Mouse (Mus musculus) embryonic facial prominence, embryonic 10.5 days (tissue): ENCODE measurements around the gene Fgfr2. TPM values are rescaled to one million over a fixed set of nuclear protein-coding genes. Genes with fewer than 3 reads are reported as not detected.

ENCODE experiments used
- DNase-seq: peaks from one replicate; pipeline ENCODE4 v3.0.0-alpha.2; 2017; ENCODE audit warnings: low spot score
- H3K27ac ChIP-seq: fragments of 300-500 bp; sonication (generic); replicated peaks from 2 replicates; pipeline ENCODE4 v1.5.1; 2016; ENCODE audit warnings: mild to moderate bottlenecking
- H3K27me3 ChIP-seq: fragments of 300-500 bp; sonication (generic); replicated peaks from 2 replicates; pipeline ENCODE4 v1.6.1; 2016; ENCODE audit warnings: low read depth, mild to moderate bottlenecking; ENCODE audit not compliant: poor library complexity, severe bottlenecking
- H3K36me3 ChIP-seq: fragments of 300-500 bp; sonication (generic); replicated peaks from 2 replicates; pipeline ENCODE4 v1.6.1; 2016; ENCODE audit warnings: mild to moderate bottlenecking, moderate library complexity
- H3K4me1 ChIP-seq: fragments of 300-500 bp; sonication (generic); 2 replicates; pipeline ENCODE4 v1.6.1; 2016
- H3K4me3 ChIP-seq: fragments of 300-500 bp; sonication (generic); 2 replicates; pipeline ENCODE4 v1.5.1; 2016; ENCODE audit warnings: mild to moderate bottlenecking, moderate library complexity
- H3K9me3 ChIP-seq: fragments of 300-500 bp; sonication (generic); 2 replicates; pipeline ENCODE4 v1.6.1; 2016; ENCODE audit warnings: mild to moderate bottlenecking
- WGBS: fragments of 180-500 bp; shearing (Covaris S2); methylation state at CpG from one replicate; pipeline ENCODE4 v1.1.7; 2016; 5-methylcytosine and 5-hydroxymethylcytosine counted together
- polyA plus RNA-seq: library from polyadenylated mRNA; unstranded; fragments of >200 nt; fragmentation: Nextera tagmentation; extraction: Ambion mirVana; gene quantifications from 2 replicates; pipeline ENCODE4 v1.2.1, GENCODE M21; 2016

The Fgfr2 gene
- polyA plus RNA-seq, 1 experiment from 2014 or later: 74.3 TPM

DNA sequence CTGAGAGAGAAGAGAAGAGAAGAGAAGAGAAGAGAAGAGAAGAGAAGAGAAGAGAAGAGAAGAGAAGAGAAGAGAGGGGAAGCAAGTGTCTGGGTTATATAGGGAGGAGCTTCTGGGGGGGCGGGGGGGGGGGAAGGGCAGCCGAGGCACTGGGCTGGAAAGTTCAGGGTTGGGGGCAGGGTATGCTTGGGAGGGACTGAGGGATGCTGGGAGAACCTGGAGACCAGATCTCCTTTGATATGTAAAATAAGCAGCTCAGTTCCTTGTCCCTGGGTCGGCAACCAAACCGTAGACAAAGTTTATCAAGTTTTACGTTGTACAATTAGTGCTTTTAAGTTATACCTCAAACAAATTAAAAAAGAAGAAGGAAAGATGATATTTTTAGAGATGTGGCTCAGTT lies 2263.2 kb downstream of the Fgfr2 start:
- no peak overlapping the region for H3K4me3 ChIP-seq
- H3K9me3 ChIP-seq: no peaks in the 10 kb centered on the region
- H3K27ac ChIP-seq: no peak overlapping the region
- no peak for DNase-seq
- peaks cover 45% of the 10 kb centered on the region for H3K27me3 ChIP-seq
- 30% methylated on average over 5 of the region's 5 CpGs for WGBS
- H3K36me3 ChIP-seq: no peaks in the 10 kb centered on the region
- peaks cover 21% of the 10 kb centered on the region for H3K4me1 ChIP-seq

DNA sequence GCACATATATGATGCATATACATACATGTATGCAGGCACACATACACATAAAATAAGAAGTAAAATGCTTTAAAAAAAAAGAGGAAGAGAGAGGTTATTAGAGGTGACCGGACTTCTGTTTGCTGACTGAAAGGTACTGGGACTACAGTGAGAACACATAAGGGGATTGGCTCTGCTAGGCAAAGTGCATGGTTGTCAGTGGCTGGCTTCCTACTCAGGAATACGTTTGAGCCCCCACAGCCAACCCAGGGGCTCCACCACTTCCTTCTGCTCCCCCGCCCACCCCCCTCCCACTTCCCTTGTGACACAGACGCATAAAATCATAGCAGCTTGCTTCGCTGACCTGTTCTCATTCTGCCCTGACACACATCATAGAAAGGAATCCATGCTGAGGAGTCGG lies 2265.2 kb downstream of the Fgfr2 start:
- no peak for DNase-seq
- no peaks in the 10 kb centered on the region for H3K36me3 ChIP-seq
- no peak overlapping the region for H3K4me3 ChIP-seq
- H3K27ac ChIP-seq: no peak overlapping the region
- peaks cover 32% of the 10 kb centered on the region for H3K27me3 ChIP-seq
- H3K4me1 ChIP-seq: peaks cover 19% of the 10 kb centered on the region
- WGBS: 80% methylated on average over 6 of the region's 6 CpGs
- H3K9me3 ChIP-seq: no peaks in the 10 kb centered on the region

DNA sequence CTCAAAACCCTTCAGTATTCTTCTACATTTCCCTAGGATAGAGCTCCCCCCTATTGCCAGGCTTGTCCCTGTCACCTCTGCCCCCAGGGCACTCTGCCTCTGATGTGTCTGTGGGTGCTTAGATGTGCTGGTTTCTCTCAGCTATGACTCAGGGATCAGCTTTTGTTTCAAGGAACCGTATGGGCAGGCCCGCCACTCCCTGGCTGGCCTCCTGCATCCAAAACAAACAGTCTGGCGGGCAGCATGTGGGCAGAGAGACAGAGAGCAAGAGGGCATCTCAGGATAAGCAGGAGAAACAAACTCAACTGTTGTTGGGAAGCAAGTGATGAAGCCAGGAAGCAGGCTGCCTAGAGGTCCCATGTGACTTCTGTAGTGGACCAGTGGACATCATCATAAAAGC lies 2267.5 kb downstream of the Fgfr2 start:
- no peak for DNase-seq
- WGBS: 26% methylated on average over 3 of the region's 3 CpGs
- peaks cover 11% of the 10 kb centered on the region for H3K4me1 ChIP-seq

DNA sequence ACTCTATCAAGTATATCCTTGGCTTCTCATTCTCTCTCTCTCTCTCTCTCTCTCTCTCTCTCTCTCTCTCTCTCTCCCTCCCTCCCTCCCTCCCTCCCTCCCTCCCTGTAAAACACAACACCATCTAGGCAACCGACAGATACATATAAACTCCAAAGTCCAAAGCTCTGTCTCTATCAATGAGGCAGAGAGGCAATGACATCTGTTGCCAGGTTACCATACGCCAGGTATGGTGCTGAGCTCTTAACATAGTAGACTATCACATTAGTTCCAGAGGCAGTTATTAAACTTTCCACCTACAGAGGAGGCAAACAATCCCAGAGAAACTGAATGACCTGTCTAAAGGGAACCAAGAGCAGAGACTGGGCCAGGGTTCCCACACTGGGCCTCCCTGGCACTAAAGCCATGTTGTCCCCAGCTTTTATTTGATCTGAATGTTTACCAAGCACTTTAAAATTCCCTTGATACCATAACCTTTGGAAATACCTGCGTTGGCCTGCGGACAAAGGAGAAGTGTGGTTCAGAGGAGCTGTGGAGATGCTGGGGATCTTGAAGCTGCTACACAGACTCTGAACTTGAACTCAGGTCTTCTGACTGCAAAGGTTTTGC lies 2268.4 kb downstream of the Fgfr2 start:
- 82% methylated on average over 4 of the region's 4 CpGs for WGBS
- Histone ChIP-seq H3K9me3 (no peaks in the 10 kb centered on the region), H3K27me3 (peaks cover 6% of the 10 kb centered on the region; the same call in 1 of the 2 replicates), H3K4me3 (no peak overlapping the region), H3K27ac (no peak overlapping the region), H3K4me1 (peaks cover 2% of the 10 kb centered on the region; the same call in 1 of the 2 replicates), H3K36me3 (no peaks in the 10 kb centered on the region)
- DNase-seq: no peak

More for the DNA sequence above, 2267.5 kb downstream of the Fgfr2 start:
- Histone ChIP-seq H3K4me3 (no peak overlapping the region), H3K9me3 (no peaks in the 10 kb centered on the region), H3K27me3 (peaks cover 14% of the 10 kb centered on the region), H3K36me3 (no peaks in the 10 kb centered on the region), H3K27ac (no peak overlapping the region; the same call in 1 of the 2 replicates)

DNA sequence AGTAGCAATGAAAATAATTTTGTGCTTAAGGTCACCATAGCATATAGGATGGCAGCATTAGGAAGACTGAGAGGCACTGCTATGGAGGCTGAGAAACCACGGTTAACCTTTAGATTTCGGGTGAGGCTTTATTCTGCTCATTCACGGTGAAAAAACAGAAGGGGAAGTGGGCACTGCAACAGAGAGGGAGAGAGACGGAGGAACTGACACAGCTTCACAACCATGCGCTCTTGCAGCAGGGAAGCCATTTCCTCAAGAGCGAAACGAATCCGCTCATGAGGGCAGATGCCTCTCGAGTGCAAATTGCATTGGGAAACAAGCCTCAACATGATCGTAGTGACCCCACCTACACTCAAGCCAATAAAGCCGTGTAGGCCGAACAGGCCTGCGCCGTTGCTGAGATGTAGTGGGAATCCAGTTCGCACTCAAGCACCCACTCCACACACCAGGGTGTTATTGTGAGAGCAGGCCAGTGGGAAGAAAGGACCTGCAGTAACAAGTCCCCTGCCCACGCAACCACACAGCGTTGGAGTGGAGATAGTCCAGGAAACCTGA lies 2275.9 kb downstream of the Fgfr2 start:
- Histone ChIP-seq H3K27me3 (no peaks in the 10 kb centered on the region), H3K4me3 (no peak overlapping the region), H3K36me3 (no peaks in the 10 kb centered on the region), H3K9me3 (no peaks in the 10 kb centered on the region), H3K4me1 (0 out of 2 replicates have a peak, but pooled peaks cover 2% of the 10 kb centered on the region), H3K27ac (no peak overlapping the region)
- 85% methylated on average over 17 of the region's 17 CpGs for WGBS
- no peak for DNase-seq

DNA sequence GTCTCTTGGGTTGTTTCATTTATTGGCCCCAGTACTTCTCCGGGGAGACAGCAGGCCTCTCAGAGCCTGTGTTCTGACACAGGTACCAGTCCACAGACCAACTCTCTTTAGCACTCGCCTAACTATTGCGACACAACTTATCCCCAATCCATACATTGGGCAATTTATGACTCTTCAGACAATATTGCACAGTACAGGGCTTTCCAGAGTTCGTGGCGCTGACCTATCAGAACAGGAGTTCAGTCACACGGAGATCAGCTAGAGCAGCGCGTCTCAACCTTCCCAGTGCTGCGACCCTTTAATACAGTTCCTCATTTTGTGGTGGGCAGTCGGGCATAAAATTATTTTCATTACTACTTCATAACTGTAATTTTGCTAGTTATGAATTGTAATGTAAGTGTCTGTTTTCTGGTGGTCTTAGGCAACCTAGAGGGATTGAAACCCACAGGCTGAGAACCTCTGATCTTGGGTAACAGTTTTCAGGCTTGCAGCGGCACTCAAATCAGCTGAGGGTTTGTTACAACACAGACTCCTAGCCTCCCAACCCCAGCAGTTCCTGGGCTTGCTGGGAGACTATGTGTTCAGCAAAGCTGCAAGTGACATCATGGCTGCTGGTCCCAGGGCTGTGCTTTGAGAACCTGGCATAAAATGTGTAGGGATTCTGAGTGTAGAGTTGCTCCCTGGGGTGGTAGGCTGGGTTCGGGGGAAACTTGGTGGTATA lies 2283.6 kb downstream of the Fgfr2 start:
- Histone ChIP-seq H3K4me1 (peaks cover 42% of the 10 kb centered on the region), H3K27ac (no peak overlapping the region)

DNA sequence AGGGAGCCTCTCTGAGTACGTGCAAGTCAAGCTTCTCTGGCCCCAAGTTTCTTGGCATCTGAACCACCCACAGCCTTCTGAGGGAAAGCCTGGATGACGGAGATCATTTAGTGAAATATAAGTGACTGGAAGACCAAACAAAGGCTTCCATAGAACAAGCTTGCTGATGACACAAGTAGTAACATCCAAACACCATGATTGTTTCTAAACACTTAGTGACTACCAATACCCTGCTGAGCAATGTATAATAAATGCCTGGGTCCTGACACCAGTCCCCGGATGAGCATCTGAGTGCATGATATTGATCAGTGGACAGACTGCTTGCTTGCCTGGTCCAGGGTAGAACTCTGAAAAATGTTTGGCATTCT lies 2284.5 kb downstream of the Fgfr2 start:
- Histone ChIP-seq H3K27me3 (peaks cover 27% of the 10 kb centered on the region), H3K4me1 (peaks cover 47% of the 10 kb centered on the region), H3K9me3 (no peaks in the 10 kb centered on the region), H3K36me3 (no peaks in the 10 kb centered on the region), H3K27ac (peak overlapping the region; percentile 59), H3K4me3 (no peak overlapping the region)
- no peak for DNase-seq
- 70% methylated on average over 3 of the region's 3 CpGs for WGBS

More for the DNA sequence above, 2283.6 kb downstream of the Fgfr2 start:
- no peak for DNase-seq
- Histone ChIP-seq H3K4me3 (no peak overlapping the region), H3K27me3 (peaks cover 18% of the 10 kb centered on the region), H3K36me3 (no peaks in the 10 kb centered on the region), H3K9me3 (no peaks in the 10 kb centered on the region)
- WGBS: 90% methylated on average over 12 of the region's 12 CpGs

DNA sequence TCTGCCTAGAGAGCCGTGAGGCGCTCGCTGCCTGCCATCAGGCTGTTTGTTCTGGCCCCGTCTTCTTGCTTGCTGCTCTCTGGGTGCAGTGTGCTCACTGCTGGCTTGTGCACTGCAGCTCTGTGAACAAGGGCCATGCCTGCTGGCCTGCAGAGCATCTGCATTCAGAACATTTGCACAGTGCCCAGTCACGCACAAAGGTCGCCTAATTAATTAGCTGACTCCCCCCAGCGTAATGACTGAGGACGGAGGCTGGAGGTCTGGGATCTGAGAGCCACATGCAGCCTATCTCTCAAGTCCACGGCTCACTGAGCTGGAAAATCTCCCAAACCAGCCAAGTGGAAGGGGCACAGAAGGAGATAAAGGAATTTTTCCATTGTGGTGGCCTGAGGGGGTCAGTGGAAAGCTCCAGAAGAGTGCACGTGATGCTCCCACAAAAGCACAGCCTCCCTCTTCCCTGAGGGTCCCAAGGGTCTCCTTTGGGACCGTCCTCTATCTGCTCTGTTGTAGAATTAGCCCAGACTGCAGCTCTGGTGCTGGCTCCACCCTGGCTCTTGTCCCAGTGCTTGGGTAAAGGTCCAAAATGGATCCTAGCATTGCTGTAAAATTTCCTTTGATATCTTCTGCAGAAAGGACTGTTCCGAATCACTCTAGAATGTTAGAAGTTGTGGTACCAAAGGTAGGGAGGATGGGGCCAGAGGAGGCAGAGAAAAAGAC lies 2285.1 kb downstream of the Fgfr2 start:
- Histone ChIP-seq H3K27ac (peak overlapping the region; percentile 59), H3K27me3 (peaks cover 32% of the 10 kb centered on the region), H3K9me3 (no peaks in the 10 kb centered on the region), H3K4me1 (peaks cover 47% of the 10 kb centered on the region), H3K4me3 (no peak overlapping the region), H3K36me3 (no peaks in the 10 kb centered on the region)
- WGBS: 24% methylated on average over 12 of the region's 12 CpGs
- peak; percentile 47 for DNase-seq

DNA sequence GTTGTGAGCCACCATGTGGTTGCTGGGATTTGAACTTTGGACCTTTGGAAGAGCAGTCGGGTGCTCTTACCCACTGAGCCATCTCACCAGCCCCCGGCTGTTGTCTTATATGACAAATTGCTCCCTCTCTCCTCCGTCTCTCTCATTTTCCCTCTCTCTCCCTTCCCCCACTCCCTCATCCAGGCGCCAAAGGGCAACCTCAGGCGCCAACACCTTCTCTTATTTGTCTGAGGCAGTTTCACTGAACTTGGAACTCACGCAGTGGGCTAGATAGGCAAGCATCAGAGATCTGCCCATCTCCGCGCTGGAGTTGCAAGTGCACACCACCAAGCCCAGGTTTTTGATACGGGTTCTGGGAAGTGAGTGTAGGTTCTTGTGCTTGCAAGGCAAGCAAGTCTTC lies 2287.1 kb downstream of the Fgfr2 start:
- Histone ChIP-seq H3K4me3 (no peak overlapping the region), H3K9me3 (no peaks in the 10 kb centered on the region), H3K36me3 (no peaks in the 10 kb centered on the region), H3K27me3 (peaks cover 38% of the 10 kb centered on the region), H3K27ac (no peak overlapping the region), H3K4me1 (peaks cover 47% of the 10 kb centered on the region)
- 81% methylated on average over 9 of the region's 9 CpGs for WGBS
- no peak for DNase-seq

DNA sequence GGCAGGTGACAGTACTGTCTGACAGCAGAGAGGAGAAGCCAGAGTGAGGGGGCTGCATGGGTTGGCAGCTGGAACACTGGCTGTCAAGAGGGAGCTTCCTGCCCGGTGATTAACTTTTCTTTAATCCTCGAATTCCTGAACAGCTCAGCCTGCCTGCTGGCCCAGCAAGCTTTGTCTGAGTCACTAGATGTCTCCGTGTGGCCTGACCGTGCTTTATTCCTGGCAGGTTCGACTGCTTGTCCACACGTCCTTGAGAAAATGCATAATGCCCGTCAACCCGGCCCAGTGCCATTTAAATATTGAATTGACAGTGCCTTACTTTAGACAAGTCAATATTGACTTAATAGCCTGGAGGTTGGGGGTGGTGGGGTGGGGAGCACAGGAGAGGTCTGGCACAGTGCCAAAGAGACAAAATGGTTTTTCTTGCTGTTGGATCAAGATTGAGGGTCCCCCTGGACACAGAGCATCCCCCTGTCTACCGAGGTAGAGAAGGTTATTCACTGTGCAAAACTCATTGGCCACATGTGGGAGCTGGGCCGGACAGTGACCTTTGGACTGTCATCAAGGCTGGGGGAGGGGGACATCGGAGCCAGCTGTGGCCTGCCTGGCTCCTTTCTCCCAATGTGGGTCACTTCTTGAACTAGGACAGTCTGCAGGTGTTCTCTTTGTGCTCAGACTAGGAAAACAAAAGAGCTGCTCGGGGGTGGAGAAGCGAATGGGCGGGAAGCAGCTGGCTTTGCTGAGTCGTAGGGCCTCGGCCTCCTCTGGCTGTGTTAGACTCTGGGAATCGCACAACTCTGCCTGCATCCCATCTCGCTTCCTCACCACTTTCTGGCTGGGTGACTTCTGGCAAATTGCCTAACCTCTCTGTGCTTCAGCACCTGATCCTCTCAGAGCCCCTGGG lies 2287.9 kb downstream of the Fgfr2 start:
- Histone ChIP-seq H3K27ac (peak overlapping the region; percentile 70), H3K9me3 (no peaks in the 10 kb centered on the region), H3K4me3 (no peak overlapping the region), H3K4me1 (peaks cover 47% of the 10 kb centered on the region), H3K36me3 (no peaks in the 10 kb centered on the region), H3K27me3 (peaks cover 42% of the 10 kb centered on the region)
- peak; percentile 47 for DNase-seq
- WGBS: 11% methylated on average over 18 of the region's 18 CpGs

DNA sequence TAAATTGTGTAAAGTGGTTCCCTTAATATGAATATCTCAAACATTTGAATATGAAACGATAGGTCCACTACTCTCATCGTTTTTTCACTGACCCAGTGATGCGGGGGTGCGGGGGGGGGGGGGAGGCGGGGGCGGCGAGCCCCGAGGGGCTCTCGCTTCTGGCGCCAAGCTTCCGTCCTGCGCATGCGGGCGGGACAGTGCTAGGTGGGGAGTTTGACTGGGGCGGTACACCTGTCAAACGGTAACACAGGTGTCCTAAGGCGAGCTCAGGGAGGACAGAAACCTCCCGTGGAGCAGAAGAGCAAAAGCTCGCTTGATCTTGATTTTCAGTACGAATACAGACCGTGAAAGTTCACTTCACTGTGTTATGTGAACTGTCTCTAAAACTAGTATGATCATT lies 2288.9 kb downstream of the Fgfr2 start:
- Histone ChIP-seq H3K4me1 (peaks cover 47% of the 10 kb centered on the region), H3K27me3 (peaks cover 42% of the 10 kb centered on the region), H3K27ac (no peak overlapping the region), H3K36me3 (no peaks in the 10 kb centered on the region), H3K4me3 (no peak overlapping the region), H3K9me3 (no peaks in the 10 kb centered on the region)
- DNase-seq: peak; percentile 97
- WGBS: 16% methylated on average over 21 of the region's 21 CpGs

DNA sequence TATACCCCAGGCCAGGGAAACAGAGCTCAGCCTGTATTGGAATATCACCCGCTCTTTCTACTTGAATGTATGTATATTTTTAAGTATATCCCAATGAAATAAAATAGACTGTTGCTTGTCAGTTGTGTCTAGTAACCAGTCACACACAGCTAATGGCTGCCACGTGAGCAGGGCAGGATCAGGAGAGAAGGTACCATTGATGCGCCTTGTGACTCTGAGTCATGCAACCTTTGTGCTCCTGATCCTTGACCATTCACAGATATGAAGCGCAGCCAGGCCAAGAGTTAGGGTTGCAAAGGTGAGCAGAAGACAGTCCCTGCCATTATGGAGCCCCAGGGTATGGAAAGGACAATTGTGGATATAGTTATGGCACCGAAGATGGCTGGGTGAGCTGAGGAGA lies 2291.6 kb downstream of the Fgfr2 start:
- Histone ChIP-seq H3K27me3 (peaks cover 33% of the 10 kb centered on the region), H3K36me3 (no peaks in the 10 kb centered on the region), H3K4me1 (peaks cover 22% of the 10 kb centered on the region), H3K9me3 (no peaks in the 10 kb centered on the region), H3K27ac (no peak overlapping the region), H3K4me3 (no peak overlapping the region)
- no peak for DNase-seq
- WGBS: 91% methylated on average over 5 of the region's 5 CpGs
